Mouse (Mus musculus) thymus, postnatal 10 days (tissue): Measurements from ENCODE around the gene Lancl2.

Experiments used
- DNase-seq, 2 experiments: peaks; one replicate each; pipeline ENCODE4 v3.0.0; 2021; ENCODE audit warnings: low spot score in 2 of 2

Gene Lancl2

DNA sequence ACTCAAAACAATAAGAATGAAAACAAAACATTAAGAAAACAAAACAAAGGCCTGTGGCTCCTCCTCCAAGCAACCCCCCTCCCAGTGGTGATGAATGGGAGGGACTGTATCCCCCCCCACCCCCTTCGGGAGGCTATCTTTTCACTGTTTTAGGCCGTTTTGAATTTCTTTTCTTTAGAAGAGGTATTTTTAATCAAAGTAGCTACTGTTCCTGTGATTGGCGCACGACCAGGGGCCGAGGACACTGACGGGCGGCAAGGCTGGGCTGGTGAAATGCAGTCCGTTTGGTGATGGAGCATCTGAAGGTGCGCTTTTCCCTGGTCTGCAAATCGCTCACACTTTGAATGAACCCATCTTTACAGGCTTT lies at the start of gene Lancl2:
Lancl2 (plus strand) TSS at position 165 of the 367 bp plus-strand sequence.
- DNase-seq = peak in 1 of 2 experiments; percentile 9

DNA sequence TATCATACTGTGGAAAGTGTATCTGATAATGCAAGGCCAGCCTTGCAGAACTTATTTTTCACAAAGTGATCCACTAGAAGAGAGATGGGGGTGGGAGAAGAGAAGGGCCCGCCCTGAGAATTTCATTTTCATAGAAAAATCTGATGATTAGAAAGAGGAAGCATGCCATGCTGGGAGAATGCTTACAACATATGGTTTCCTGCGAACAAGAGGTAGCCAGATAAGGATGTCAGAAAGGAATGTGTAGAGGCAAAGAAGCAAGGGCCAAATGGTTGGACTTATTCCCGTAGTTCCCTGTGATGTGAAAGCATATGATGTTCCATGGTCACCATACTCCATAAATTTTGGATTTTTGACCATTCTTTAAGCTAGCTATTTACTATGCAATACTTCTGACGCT lies 41.0 kb upstream of the Lancl2 start:
- no peak for DNase-seq

DNA sequence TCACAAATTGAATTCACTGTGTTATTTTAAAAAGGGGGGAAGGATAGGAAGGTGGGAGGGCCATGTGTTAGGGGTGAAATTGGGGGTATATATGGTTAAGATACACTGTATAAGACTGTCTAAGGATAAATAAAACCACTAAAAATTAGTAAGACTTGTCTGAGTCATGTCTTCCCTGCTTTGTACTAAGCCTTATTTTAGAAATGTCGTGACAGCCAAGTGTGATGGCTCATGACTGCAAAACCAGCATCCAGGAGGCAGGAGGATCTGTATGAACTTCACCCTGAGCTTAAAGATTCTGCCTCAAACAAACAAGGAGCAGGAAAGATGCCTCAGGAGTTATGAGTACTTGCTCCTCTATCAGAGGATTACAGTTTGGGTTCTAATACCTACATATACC lies 18.2 kb upstream of the Lancl2 start:
- no peak for DNase-seq

DNA sequence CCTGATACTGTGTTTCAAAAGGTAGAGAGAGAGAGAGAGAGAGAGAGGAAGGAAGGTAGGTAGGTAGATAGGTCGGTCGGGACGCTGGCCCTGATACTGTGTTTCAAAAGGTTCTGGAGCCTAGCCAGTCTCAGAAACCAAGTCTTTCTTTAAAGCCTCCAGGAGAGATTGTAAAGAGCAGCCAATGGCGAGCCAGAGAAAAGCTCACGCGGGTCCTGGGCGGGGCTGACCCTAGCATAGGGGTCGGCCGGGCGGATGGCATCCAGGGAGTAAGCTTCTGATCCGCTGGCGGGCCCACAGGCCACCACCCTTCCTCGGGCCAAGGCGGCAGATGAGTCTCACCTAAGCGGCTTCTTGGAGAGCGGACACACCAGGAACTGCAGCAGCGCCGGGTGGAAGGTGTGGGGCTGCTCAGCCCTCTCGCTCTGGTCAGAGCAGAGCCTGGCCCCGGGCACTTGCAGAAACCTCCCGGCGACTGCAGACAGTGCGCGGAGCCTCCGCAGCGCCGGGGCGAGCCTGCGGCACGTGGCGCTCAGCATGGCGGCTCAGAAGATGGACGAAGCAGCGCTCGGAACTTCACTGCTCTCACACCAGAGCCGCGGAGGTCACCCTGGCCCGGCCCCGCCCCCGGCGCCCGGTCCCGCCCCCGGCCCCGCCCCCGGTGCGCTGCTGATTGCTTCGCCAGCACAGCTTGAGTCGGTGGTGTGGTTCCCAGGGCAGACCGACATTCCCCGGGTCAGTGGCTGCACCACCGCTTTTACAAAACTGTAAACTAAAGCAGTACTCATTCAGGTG lies 10.7 kb upstream of the Lancl2 start, which contains the start of gene Pyurf:
Pyurf (minus strand) TSS at position 612 of the 795 bp plus-strand sequence.
- DNase-seq = peak; percentile 80 to 81

DNA sequence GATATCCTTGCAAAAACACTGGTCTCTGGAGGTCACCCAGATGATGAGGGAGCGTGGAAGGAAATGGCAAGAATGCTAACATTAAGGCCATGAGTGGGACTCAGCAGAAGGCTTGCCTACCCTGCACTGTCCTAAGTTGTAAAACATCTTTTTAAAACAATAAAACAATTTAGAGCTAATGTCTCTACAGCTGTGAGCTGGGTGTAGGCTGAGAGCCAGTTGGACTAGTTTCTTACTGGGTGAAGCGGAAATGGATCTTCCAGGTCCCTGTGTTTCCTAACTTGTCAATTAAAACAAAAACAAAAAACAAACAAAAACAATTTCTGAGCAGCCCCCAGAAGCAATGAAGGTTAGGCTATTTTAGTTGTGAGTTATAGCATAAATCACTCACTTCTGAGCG lies 9.2 kb upstream of the Lancl2 start:
- DNase-seq = no peak

DNA sequence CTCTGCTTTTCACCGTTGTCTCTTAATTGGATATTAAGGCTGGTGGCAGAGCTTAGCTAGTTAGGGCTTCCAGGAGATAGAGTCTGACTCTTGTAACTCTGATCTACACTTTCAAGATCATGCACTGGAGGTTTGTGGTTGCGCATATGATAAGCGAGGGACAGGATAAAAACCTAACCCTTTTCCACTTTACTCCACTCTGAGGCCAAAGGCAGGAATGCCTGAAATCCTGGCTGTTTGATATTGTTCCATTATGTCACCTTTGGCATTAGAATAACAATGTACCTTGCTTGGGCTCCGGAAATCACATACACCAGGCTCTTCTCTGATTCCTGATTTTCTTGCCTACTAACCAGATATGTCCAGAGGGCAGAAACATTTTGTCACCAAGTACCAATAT lies 654 bp upstream of the Lancl2 start:
- no peak for DNase-seq

DNA sequence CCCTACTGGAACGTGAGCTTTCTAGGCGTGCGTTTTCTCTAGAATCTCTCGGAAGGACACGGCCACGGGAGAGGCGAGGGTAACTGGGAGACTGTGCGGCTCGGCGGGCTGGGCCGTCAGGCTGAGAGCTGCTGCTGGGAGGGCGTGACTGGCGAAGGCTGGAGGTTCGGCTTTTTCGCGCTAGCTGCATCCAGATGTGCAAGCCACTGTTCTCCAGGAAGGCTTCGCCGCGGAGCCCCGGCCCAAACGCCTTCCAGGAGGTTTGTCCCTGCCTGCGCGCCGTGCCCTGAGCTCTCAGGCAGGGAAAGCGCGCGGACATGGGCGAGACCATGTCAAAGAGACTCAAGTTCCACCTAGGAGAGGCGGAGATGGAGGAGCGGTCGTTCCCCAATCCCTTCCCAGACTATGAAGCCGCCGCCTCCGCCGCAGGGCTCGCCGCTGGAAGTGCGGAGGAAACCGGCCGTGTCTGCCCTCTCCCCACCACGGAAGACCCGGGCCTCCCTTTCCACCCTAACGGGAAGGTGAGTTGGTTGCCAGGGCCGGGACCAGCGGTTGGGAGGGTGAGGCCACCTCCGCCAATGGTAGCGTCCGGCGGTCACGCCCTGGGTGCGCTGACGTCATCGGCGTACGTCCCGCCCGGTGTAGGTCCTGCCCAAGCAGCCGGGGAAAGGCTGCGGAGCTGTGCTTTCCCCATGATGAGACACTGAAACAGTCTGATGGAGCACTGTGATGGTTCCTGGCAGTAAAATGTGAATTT lies 581 bp downstream of the Lancl2 start:
- DNase-seq = peak; percentile 89 to 91

DNA sequence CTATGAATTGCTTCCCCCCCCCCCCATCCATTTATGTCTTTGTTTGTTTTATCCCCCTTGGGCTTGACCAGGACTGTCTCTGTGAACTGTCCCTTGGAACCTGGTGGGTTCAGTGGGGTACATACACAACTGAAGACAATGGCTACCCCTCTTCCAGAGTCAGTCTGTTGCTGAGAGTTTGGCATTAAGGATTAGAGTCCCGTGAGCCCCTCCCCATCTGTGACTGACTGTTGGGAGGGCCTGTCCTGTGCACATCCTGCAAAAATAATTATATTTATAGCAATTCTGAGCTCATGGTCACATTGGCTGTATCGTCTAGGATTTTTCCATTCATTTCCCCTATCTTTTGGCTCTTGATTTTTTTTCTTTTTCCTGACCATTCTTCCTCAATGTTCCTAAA lies 1.4 kb downstream of the Lancl2 start:
- DNase-seq = no peak

DNA sequence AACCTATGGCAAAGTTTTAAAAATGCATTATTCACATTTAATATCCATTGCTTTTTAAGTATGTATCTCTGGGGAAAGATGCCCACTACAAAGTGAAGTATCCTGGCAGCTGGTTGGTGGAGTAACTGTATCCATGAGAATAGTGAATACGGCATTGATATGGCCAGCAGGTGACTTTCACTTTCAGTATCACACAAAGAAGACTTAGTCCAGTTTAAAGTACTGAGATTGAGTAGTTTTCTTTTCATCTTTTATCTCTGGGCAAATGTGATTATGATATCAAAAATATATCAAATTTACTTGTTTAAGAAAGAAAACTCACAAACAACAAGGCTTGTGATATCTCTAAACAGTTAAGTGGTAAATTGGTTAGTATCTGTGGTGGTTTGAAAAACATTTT lies 4.4 kb downstream of the Lancl2 start:
- DNase-seq = no peak

DNA sequence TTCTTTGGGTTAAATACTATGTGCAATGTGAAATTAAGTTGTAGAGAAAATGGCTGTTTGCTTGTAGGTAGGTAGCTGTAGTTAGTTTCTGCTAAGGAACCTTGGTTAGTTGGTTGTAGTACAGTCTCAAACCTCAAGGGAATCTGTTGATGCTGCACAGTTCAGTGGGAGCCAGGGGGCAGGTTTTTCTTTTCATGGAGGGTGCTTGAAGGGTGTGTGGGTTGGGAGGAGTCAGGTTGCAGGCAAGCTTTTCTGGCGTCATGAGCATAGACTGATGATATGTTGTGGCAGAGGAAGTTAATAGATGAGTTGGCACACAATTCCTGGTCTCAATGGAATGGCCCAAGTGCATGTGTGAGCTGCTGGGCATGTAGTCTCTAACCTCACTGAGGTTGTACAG lies 9.4 kb downstream of the Lancl2 start:
- no peak for DNase-seq

DNA sequence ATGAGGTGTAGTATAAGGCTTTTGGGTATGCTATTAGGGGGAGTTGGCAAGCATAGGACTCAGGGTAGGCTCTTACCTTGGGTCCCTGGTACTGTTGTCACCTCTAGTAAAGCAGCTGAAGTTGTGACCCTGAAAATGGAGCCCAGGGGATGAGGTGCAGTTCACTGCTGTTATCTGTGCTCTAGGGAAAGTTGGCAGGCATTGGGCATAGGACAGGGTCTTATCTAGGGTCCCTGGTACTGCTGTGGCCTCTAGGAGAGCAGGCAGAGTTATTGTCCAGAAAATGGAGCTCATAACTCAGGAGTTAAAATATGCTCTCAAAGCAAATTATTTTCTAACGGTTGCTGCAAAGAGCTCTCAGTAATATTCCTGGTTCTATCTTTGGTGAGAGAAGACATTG lies 19.0 kb downstream of the Lancl2 start:
- no peak for DNase-seq

DNA sequence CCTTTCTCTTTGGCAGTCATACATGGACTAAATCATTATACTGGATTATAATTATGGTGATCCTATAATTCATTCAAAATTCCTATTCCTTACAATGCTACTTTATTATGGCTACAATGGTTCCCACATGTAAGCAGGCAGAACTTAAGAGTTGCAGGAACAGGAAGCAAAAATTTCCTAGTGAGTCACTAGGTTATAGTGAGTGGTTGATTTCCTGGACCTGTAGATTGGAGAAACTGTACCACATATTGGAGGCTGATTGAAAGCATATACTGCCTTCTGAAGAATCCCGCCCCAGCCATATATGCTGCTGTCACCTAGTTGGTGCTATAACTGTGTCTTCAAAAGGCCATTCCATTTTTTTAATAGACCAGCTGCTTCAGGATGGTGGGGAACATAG lies 40.4 kb downstream of the Lancl2 start:
- no peak for DNase-seq

DNA sequence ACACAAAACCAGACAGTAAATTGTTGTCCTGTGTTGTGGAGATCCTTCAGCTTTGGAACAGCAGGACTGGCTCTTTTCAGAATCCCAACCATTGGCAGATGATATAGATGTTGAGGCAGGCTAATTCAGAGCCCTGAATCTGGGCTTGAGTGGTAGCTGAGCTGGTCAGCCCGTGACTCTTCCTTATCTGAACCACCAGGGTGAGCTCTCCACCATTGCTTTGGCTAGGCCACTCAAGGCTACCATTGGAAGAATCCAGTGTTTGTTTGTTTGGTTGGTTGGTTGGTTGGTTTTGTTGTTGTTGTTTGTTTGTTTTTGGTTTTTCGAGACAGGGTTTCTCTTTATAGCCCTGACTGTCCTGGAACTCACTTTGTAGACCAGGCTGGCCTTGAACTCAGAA lies 41.0 kb downstream of the Lancl2 start:
- DNase-seq = no peak

DNA sequence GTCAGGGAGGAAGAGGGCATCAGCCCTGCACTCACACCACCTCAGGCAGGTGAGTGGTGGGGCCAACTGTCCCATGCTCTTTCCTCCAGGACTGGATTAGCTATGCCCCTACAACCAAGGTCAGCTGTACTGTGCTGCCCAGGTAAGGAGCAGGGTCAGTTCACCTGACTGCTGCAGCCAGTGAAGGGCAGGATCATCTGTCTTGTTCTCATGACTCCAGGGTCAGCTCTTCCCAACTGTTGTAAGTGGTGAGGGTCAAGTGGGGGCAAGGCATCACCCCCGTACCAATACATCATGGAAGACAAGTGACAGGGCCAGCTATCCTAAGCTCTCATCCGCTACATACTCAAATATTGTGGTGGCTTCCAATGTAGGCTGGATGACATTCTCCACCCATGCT lies 41.8 kb downstream of the Lancl2 start:
- no peak for DNase-seq

DNA sequence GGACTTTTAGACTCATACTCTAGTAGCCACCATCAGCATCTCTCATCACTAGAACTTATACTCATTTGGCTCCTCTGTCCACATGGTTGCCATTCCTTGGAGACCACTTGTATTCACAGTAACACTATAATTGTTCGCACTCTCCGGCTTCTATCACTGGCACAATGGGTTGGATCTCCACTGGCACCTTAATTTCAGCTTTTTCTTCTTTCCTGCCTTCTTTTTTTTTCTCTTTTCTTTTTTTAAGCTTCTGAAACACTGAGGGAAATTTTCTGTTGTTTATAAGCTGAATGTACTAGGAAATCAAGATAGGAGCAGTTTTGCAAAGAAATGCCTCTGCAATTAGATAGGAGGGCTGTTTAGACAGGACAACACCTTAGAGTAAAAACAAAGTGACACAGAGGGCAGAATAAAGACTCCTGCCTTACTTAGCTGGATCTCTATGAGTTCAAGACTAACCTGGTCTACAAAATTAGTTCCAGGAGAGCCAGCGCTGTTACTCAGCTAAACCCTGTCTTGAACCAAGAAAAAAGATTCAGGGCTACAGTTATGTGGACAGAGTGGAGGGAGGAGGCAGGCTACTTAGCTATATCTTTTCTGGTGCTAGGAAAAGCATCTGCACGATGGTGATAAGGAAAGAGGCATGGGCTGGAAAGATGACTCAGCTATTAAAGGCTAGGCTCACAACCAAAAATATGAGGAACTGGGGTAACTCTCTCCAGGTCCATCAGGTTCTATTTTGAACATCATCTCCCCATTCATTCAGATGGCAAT lies 42.8 kb downstream of the Lancl2 start:
- DNase-seq = no peak

DNA sequence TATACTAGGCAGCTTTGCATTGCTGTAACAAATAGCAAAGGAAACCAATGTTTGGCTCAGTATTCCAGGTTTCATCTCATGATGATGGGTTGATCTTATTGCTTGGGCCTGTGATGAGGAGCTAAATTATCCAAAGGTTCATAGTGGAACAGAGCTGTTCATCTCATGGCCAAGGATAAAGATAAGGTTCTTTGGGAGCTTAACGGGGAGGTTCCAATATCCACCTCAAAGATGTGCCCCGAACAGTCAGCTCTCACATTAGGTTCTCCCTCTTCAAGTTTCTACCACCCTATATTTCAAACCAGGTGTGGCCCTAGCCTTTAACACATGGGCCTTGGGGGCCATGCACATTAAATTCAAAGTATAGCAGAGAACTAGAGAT lies 43.4 kb downstream of the Lancl2 start:
- DNase-seq = no peak

DNA sequence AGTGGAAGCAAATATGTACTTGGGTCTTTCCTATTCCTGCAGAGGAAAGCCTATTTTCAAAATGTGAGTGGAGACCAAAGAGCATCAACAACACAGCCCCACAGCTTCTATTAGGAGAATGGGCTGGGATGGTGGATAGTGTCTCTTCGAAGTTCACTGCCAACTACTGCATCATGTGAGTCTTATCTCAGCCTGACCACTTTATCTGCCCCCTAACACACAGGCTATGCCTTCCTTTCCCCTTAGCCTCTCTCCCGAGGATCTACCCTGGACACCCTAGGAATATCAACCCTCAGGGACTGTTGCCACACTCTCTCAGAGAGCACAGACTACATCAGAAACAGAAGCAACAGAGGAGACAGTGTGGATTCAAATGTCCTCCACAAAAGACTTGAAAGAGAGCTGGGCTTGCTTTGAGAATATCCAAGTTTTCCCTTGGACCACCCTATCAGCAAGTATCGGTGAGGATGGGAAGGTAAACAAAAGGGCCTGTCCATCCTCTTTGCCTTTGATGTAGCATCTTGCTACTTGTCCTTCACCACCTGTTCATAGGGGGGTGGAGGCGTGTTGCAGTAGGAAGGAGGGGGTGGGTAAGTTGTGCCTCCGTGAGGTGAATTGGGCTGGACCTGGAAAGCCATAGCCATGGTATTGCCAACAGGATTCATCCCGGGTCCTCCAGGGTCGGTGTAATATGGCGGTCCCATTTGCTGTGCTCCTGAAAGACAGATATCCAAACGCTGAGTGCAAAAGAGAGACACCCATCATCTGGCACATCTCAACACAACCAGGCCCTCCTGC lies 51.8 kb downstream of the Lancl2 start:
- DNase-seq = no peak

DNA sequence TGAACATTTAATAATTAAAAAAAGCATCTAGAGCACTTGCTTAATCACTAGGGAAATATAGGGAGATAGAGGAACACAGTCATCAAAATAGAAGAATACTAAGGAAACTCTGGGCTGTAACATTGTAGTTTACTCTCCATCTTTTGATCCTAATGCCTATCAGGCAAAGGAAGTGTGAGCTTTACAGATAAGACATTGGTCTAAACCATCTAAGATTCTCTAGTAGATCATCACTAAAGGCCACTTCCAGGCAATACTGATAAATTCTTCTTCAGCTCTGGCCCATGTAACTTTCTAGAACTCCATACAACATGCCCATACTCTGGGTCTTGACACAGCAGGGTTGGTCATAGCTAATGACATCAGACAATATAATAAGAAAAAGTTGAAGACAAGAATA lies 60.7 kb downstream of the Lancl2 start:
- no peak for DNase-seq

DNA sequence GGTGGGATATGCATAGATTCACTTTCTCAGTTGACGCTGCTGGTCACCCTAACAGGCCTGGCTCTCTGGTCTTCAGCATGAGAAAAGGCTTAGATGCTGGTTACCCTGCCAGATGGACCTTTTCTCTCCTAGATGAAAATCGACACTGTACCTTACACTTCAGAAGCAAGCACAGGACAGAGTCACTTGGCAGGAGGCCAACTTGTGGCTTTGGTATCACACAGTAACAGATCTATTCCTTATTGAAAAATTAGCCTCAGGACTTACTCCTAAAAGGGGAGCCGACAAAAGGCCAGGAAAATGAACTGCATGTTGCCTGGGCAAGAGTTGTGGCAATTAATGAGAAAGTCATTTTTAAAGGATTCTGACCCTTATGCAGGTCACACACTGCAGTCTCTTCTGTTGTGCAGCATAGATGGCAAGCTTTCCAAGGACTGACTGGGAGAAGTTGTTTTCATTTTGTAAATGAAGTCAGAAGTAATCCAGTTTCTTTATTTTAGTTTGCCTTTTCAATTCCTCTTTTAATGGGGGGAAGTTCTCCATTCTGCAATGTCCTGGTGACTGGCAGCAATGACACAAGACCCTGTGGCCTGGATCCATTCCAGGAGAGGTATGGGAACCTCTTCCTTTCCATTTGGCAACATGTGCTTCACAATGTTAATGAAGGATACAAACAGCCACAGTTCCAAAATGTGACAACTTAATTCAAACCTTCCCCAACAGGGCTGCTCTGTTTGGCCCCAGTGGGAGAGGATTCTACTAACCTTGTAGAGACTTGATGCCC lies 62.9 kb downstream of the Lancl2 start:
- no peak for DNase-seq

DNA sequence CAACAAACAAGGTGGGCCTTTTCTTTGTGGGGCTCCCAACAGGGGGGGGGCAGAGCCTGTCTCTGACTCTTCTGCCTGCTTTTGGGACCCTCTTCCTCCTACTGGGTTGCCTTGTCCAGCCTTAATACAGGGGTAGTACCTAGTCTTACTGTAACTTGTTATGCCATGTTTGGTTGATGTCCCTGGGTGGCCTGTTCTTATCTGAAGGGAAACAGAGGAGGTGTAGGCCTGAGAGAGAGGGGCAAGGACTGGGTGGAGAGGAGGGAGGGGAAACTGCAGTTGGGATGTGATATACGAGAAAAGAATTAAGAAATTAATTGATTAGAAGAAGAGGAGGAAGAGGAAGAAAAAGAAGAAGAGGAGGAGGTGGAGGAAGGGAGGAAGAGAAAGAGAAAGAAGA lies 63.9 kb downstream of the Lancl2 start:
- no peak for DNase-seq
